Mouse (Mus musculus) large intestine, adult 2 months (tissue): ENCODE measurements at regions not wholly inside any gene's neighbourhood (a gene's known extent, or its start where the extent isn't known, plus 50 kb on each side); places are given as distances from the start of the nearest gene placed in this dataset.
"Not testable (repeated sequence)": the region's sequence is repeated elsewhere in the genome, so short reads cannot be mapped to it uniquely, and the experiment has no call there.

Experiments
- DNase-seq: peaks from one replicate; pipeline ENCODE4 v3.0.0-alpha.2; 2012; ENCODE audit warnings: low read depth, low spot score
- WGBS: fragments of 180-500 bp; shearing (Covaris S2); methylation state at CpG from one replicate; pipeline ENCODE4 v1.1.7; 2018; 5-methylcytosine and 5-hydroxymethylcytosine counted together

GRCm38 (mm10) chr1:184173739-184174138 is 139.6 kb upstream of the 1700056E22Rik start:
- no peak for DNase-seq
- 78% methylated on average over 6 of the region's 6 CpGs for WGBS

GRCm38 (mm10) chr1:184172986-184173385 is 138.9 kb upstream of the 1700056E22Rik start:
- 89% methylated on average over 2 of the region's 2 CpGs for WGBS
- no peak for DNase-seq

- 55% methylated on average over 7 of the region's 7 CpGs for WGBS
- DNase-seq, result no peak
Measured at GRCm38 (mm10) chr1:184171601-184172000, 137.5 kb upstream of the 1700056E22Rik start.

GRCm38 (mm10) chr1:184170926-184171325 is 136.8 kb upstream of the 1700056E22Rik start:
- WGBS, result 68% methylated on average over 3 of the region's 3 CpGs

GRCm38 (mm10) chr1:184169967-184170366 is 135.9 kb upstream of the 1700056E22Rik start:
- WGBS, result 64% methylated on average over 1 of the region's 1 CpGs
- no peak for DNase-seq

More at GRCm38 (mm10) chr1:184170926-184171325, 136.8 kb upstream of the 1700056E22Rik start:
- DNase-seq, result no peak

- 38% methylated on average over 7 of the region's 7 CpGs for WGBS
- no peak for DNase-seq
Measured at GRCm38 (mm10) chr1:184169034-184169783, 135.1 kb upstream of the 1700056E22Rik start.

- WGBS, result 38% methylated on average over 2 of the region's 2 CpGs
- no peak for DNase-seq
Measured at GRCm38 (mm10) chr1:184166951-184167350, 132.8 kb upstream of the 1700056E22Rik start.

GRCm38 (mm10) chr1:184162526-184162925 is 128.4 kb upstream of the 1700056E22Rik start:
- not testable (repeated sequence) for DNase-seq
- WGBS, result 64% methylated on average over 2 of the region's 2 CpGs

- no CpG with 5 or more reads among the region's 1 CpGs for WGBS
- DNase-seq, result no peak
Measured at GRCm38 (mm10) chr1:184147713-184148112, 113.6 kb upstream of the 1700056E22Rik start.

- 36% methylated on average over 2 of the region's 2 CpGs for WGBS
- DNase-seq, result no peak
Measured at GRCm38 (mm10) chr1:184142974-184143373, 108.9 kb upstream of the 1700056E22Rik start.

- WGBS, result 15% methylated on average over 5 of the region's 5 CpGs
- DNase-seq, result peak; percentile 91
Measured at GRCm38 (mm10) chr1:184140486-184140885, 106.4 kb upstream of the 1700056E22Rik start.

- no peak for DNase-seq
- WGBS, result 18% methylated on average over 4 of the region's 4 CpGs
Measured at GRCm38 (mm10) chr1:184140082-184140481, 106.0 kb upstream of the 1700056E22Rik start.

- peak; percentile 57 for DNase-seq
- 33% methylated on average over 3 of the region's 3 CpGs for WGBS
Measured at GRCm38 (mm10) chr1:184138661-184139060, 104.6 kb upstream of the 1700056E22Rik start.

GRCm38 (mm10) chr1:184130897-184131296 is 96.8 kb upstream of the 1700056E22Rik start:
- DNase-seq, result no peak
- WGBS, result 44% methylated on average over 4 of the region's 4 CpGs

GRCm38 (mm10) chr1:184127321-184127720 is 93.2 kb upstream of the 1700056E22Rik start:
- WGBS, result 75% methylated on average over 4 of the region's 4 CpGs
- no peak for DNase-seq

- WGBS, result 70% methylated on average over 3 of the region's 3 CpGs
Measured at GRCm38 (mm10) chr1:184126909-184127308, 92.8 kb upstream of the 1700056E22Rik start.

More at GRCm38 (mm10) chr1:184126909-184127308, 92.8 kb upstream of the 1700056E22Rik start:
- no peak for DNase-seq
